Mouse (Mus musculus) liver, embryonic 16.5 days (tissue): ENCODE results near the gene Slc16a14. TPM values are rescaled to one million over a fixed set of nuclear protein-coding genes. Genes with fewer than 3 reads are reported as not detected.

Experiments
- ATAC-seq: fragments of 200-750 bp; cut with Nextera tagmentation; 2 replicates; pipeline ENCODE4 v1.8.0; 2017; ENCODE audit warnings: low read depth, mild to moderate bottlenecking, moderate number of reproducible peaks, moderate library complexity
- H3K27ac ChIP-seq: fragments of 300-500 bp; sonication (generic); 2 replicates; pipeline ENCODE4 v1.5.1; 2014; ENCODE audit warnings: mild to moderate bottlenecking, low read length
- H3K27me3 ChIP-seq: fragments of 300-500 bp; sonication (generic); 2 replicates; pipeline ENCODE4 v1.6.1; 2014; ENCODE audit warnings: low read depth, low read length, mixed read lengths; ENCODE audit not compliant: control insufficient read depth, insufficient read depth
- H3K36me3 ChIP-seq: fragments of 300-500 bp; sonication (generic); 2 replicates; pipeline ENCODE4 v1.6.1; 2014; ENCODE audit warnings: mild to moderate bottlenecking; ENCODE audit not compliant: control insufficient read depth, insufficient read depth
- H3K4me1 ChIP-seq: fragments of 300-500 bp; sonication (generic); 2 replicates; pipeline ENCODE4 v1.6.1; 2014; ENCODE audit warnings: low read depth, low read length, mixed read lengths; ENCODE audit not compliant: control insufficient read depth
- H3K4me2 ChIP-seq: fragments of 300-500 bp; sonication (generic); 2 replicates; pipeline ENCODE4 v1.6.1; 2014; ENCODE audit warnings: low read depth, low read length, mixed read lengths
- H3K4me3 ChIP-seq: fragments of 300-500 bp; sonication (generic); 2 replicates; pipeline ENCODE4 v1.5.1; 2014; ENCODE audit warnings: low read depth, mild to moderate bottlenecking, low read length
- H3K9ac ChIP-seq: fragments of 300-500 bp; sonication (generic); 2 replicates; pipeline ENCODE4 v1.6.1; 2014; ENCODE audit warnings: low read depth, low read length
- H3K9me3 ChIP-seq: fragments of 300-500 bp; sonication (generic); replicated peaks from 2 replicates; pipeline ENCODE4 v1.6.1; 2016; ENCODE audit warnings: low read length; ENCODE audit not compliant: control insufficient read depth
- WGBS: fragments of 180-500 bp; shearing (Covaris S2); extraction: QIAGEN DNeasy Blood & Tissue Kit; methylation state at CpG from one replicate; pipeline ENCODE4 v1.1.7; 2014; ENCODE audit not compliant: insufficient replicate concordance; 5-methylcytosine and 5-hydroxymethylcytosine counted together
- polyA plus RNA-seq: library from polyadenylated mRNA; unstranded; fragments of >200 nt; fragmentation: Nextera tagmentation; extraction: Ambion mirVana; gene quantifications from 2 replicates; pipeline ENCODE4 v1.2.1, GENCODE M21; 2015

Slc16a14 gene
- polyA plus RNA-seq, 1 experiment from 2014 or later = 0.04 TPM

DNA sequence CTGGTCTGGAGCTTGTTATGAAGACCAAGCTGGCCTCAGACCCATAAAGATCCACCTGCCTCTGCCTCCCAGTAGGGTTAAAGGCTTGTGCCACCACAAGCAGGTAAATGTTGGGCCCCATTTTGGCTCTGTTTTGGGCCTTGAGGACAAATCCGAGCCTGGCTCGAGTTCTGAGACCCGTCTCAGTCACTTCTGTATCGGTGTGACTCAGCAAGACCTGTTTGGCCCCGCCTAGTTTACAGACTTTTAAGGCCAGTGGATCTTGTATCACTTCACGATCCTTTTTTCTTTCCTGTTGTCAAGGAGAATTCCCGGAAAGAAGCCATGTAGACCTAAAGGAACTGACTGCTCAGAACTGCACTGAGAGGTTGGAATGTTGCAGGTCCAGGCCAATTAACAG is 44.4 kb downstream of the Slc16a14 start:
- Histone ChIP-seq H3K9me3 (no peaks in the 10 kb centered on the region), H3K27ac (no peak overlapping the region), H3K4me2 (no peak overlapping the region), H3K4me3 (no peak overlapping the region), H3K27me3 (no peaks in the 10 kb centered on the region), H3K9ac (no peak overlapping the region), H3K36me3 (no peaks in the 10 kb centered on the region), H3K4me1 (no peaks in the 10 kb centered on the region)
- WGBS = 61% methylated on average over 7 of the region's 7 CpGs
- ATAC-seq = no peak

- no peak for ATAC-seq
Measured at GRCm38 (mm10) chr1:84890005-84890393, 44.9 kb downstream of the Slc16a14 start.

DNA sequence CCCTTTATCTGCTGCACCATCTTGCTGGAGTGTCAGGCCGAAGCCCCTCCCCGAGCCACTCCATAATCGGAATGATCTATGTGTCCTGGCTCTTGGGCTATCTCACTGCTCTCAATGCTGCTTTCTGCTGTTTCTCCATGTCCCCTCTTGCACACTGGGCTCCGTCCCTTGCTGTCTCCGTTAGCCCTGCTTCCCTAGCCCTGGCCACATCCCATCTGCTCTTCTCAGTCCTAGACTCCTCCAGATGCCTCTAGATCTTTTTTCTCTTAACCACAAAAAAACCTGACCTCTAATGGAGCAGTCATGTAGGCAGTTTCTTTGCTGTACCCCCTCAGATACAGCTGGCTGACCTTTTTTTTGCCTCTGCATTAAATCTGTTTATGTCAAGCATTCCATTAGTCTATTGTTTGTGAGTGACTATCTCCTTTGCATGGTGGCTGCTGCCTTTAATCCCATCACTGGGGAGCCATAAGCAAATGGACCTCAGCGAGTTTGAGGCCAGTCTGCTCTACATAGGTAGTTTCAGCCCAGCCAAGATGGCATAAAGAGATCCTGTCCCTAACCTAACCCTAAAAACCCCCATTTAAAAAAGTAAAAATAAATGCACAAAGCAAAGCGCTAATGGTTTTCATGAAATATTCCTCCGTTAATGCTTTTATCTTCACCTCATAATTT is 45.5 kb downstream of the Slc16a14 start:
- Histone ChIP-seq H3K27ac (no peak overlapping the region), H3K9me3 (no peaks in the 10 kb centered on the region), H3K27me3 (no peaks in the 10 kb centered on the region), H3K4me1 (no peaks in the 10 kb centered on the region), H3K9ac (no peak overlapping the region), H3K4me3 (no peak overlapping the region), H3K36me3 (no peaks in the 10 kb centered on the region), H3K4me2 (no peak overlapping the region)
- ATAC-seq = no peak
- 62% methylated on average over 8 of the region's 8 CpGs for WGBS

More at GRCm38 (mm10) chr1:84890005-84890393, 44.9 kb downstream of the Slc16a14 start:
- Histone ChIP-seq H3K4me1 (no peaks in the 10 kb centered on the region), H3K4me3 (no peak overlapping the region), H3K4me2 (no peak overlapping the region), H3K27me3 (no peaks in the 10 kb centered on the region), H3K36me3 (no peaks in the 10 kb centered on the region), H3K9ac (no peak overlapping the region), H3K27ac (no peak overlapping the region), H3K9me3 (no peaks in the 10 kb centered on the region)
- 49% methylated on average over 7 of the region's 7 CpGs for WGBS

- Histone ChIP-seq H3K27ac (no peak overlapping the region), H3K4me3 (no peak overlapping the region), H3K4me2 (no peak overlapping the region), H3K27me3 (no peaks in the 10 kb centered on the region), H3K9me3 (no peaks in the 10 kb centered on the region), H3K36me3 (no peaks in the 10 kb centered on the region), H3K9ac (no peak overlapping the region), H3K4me1 (no peaks in the 10 kb centered on the region)
- 70% methylated on average over 6 of the region's 6 CpGs for WGBS
- no peak for ATAC-seq
Measured at GRCm38 (mm10) chr1:84885921-84886320, 49.0 kb downstream of the Slc16a14 start.

GRCm38 (mm10) chr1:84885174-84885573 is 49.8 kb downstream of the Slc16a14 start:
- no peak for ATAC-seq
- no peaks in the 10 kb centered on the region for H3K27me3 ChIP-seq
- 49% methylated on average over 3 of the region's 3 CpGs for WGBS
- no peak overlapping the region for H3K4me2 ChIP-seq
- no peak overlapping the region for H3K9ac ChIP-seq
- no peaks in the 10 kb centered on the region for H3K36me3 ChIP-seq
- H3K4me3 ChIP-seq = no peak overlapping the region
- no peak overlapping the region for H3K27ac ChIP-seq
- no peaks in the 10 kb centered on the region for H3K4me1 ChIP-seq
- H3K9me3 ChIP-seq = no peaks in the 10 kb centered on the region

GRCm38 (mm10) chr1:84883889-84884288 is 51.0 kb downstream of the Slc16a14 start:
- H3K27ac ChIP-seq = no peak overlapping the region
- WGBS = 66% methylated on average over 4 of the region's 4 CpGs
- no peaks in the 10 kb centered on the region for H3K27me3 ChIP-seq
- ATAC-seq = no peak
- H3K4me3 ChIP-seq = no peak overlapping the region
- no peaks in the 10 kb centered on the region for H3K36me3 ChIP-seq
- no peak overlapping the region for H3K9ac ChIP-seq
- H3K9me3 ChIP-seq = no peaks in the 10 kb centered on the region
- H3K4me1 ChIP-seq = no peaks in the 10 kb centered on the region
- H3K4me2 ChIP-seq = no peak overlapping the region

DNA sequence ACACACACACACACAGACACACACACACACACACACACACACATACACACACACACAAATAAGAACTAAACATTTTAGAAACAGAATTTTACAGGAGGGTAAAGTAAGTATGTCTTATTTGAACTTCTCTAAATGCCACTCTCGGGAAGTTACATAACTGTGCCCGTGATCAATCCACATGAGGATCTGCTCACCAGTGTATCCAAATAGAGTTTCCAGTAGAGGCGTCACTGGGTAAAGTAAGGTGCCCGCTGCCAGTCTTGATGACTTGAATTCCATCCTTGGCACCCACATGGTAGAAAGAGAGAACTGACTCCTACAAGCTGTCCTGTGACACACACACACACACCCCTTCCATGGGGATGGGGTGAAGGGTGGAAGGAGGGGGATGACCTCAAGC is 52.0 kb downstream of the Slc16a14 start:
- no peak overlapping the region for H3K4me2 ChIP-seq
- no peaks in the 10 kb centered on the region for H3K9me3 ChIP-seq
- H3K9ac ChIP-seq = no peak overlapping the region
- H3K4me3 ChIP-seq = no peak overlapping the region
- 62% methylated on average over 4 of the region's 4 CpGs for WGBS
- no peaks in the 10 kb centered on the region for H3K4me1 ChIP-seq
- no peak overlapping the region for H3K27ac ChIP-seq
- no peak for ATAC-seq
- H3K27me3 ChIP-seq = no peaks in the 10 kb centered on the region
- no peaks in the 10 kb centered on the region for H3K36me3 ChIP-seq

GRCm38 (mm10) chr1:84882066-84882532 is 52.8 kb downstream of the Slc16a14 start:
- Histone ChIP-seq H3K9me3 (no peaks in the 10 kb centered on the region), H3K9ac (no peak overlapping the region), H3K4me3 (no peak overlapping the region), H3K27ac (no peak overlapping the region), H3K4me2 (no peak overlapping the region), H3K36me3 (no peaks in the 10 kb centered on the region), H3K4me1 (no peaks in the 10 kb centered on the region), H3K27me3 (no peaks in the 10 kb centered on the region)
- WGBS = 60% methylated on average over 2 of the region's 2 CpGs
- ATAC-seq = no peak

- WGBS = 67% methylated on average over 11 of the region's 11 CpGs
- Histone ChIP-seq H3K9me3 (no peaks in the 10 kb centered on the region), H3K4me1 (no peaks in the 10 kb centered on the region), H3K27ac (no peak overlapping the region), H3K4me3 (no peak overlapping the region), H3K27me3 (no peaks in the 10 kb centered on the region), H3K4me2 (no peak overlapping the region), H3K36me3 (no peaks in the 10 kb centered on the region), H3K9ac (no peak overlapping the region)
- no peak for ATAC-seq
Measured at GRCm38 (mm10) chr1:84881248-84882065, 53.5 kb downstream of the Slc16a14 start.
